Mouse (Mus musculus) brain, embryonic 14.5 days (tissue): Measurements from ENCODE around the gene Ifitm7.

Experiments used
- CTCF ChIP-seq: fragments of 200-500 bp; IDR thresholded peaks from 2 replicates; pipeline ENCODE4 v1.5.1; 2012; ENCODE audit warnings: inconsistent platforms, mild to moderate bottlenecking, moderate library complexity, borderline replicate concordance; ENCODE audit not compliant: insufficient read depth, insufficient read length; ENCODE audit errors: extremely low read depth
- POLR2A ChIP-seq: fragments of 200-500 bp; IDR thresholded peaks from 2 replicates; pipeline ENCODE4 v1.6.1; 2012; ENCODE audit warnings: mild to moderate bottlenecking, inconsistent platforms, borderline replicate concordance; ENCODE audit not compliant: poor library complexity, insufficient read depth, insufficient read length, severe bottlenecking; ENCODE audit errors: extremely low read depth

DNA sequence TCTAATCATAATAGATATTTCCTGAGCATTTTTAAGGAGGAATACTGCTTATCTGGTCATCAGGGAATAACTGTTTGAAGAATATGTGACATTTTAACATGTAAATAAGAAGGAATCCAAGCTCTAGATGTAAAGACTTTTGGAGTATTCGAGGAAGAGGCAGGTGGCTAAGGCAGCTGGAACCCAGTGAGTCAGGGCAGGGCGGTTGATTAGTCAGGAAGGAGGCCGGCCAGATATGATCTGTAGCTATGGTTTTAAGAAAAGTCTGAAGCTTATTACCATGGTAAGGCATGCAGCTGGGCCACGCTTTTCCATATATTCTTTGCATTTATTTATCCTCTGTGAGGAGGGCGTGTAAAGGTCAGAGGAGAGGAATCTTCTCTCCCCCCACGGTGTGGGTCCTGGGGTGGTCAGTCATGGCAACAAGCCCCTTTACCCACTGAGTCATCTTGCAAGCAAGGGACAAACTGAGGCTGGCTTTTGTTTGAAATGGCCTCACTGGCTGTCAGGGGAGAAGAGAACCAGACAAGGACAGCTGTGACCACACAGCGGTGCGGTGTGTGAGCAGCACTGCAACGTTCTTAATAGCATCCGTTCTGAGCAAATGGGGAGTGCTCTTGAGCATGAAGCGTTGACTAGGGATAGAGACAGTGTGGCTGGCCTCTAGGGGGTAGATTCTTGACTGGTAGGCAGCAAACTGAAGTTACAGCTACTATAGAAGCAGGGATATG lies 6.0 kb upstream of the Ifitm7 start:
- no peak for TF ChIP-seq CTCF
- no peak for TF ChIP-seq POLR2A
